Mouse (Mus musculus) layer of hippocampus, adult 2 months (tissue): ENCODE data around the gene Smim17. TPM values are rescaled to one million over a fixed set of nuclear protein-coding genes. Genes with fewer than 3 reads are reported as not detected.

Source experiments
- DNase-seq, 2 experiments: peaks; one replicate each; pipeline ENCODE4 v3.0.0; 2022; ENCODE audit warnings: low spot score in 2 of 2
- H3K27ac ChIP-seq: fragments of 200-600 bp; 2 replicates; pipeline ENCODE4 v1.8.1; 2022
- H3K4me3 ChIP-seq: fragments of 200-600 bp; 2 replicates; pipeline ENCODE4 v1.8.1; 2022; ENCODE audit warnings: mild to moderate bottlenecking
- CTCF ChIP-seq: fragments of 200-600 bp; conservative IDR thresholded peaks from 2 replicates; pipeline ENCODE4 v1.8.1; 2022; ENCODE audit warnings: antibody characterized with exemption, mild to moderate bottlenecking, moderate library complexity
- total RNA-seq, 2 experiments: library from RNA; stranded (reverse); gene quantifications; 2 replicates each; pipeline ENCODE4 v1.2.3; 2021

Smim17 gene
- total RNA-seq, 2 experiments from 2014 or later: 19.7 to 24.1 TPM

- Histone ChIP-seq H3K4me3 (no peak overlapping the region), H3K27ac (peak overlapping the region; percentile 4; the same call in 1 of the 2 replicates)
- DNase-seq: peak; percentile 55 to 63
- no peak for TF ChIP-seq CTCF
Measured at GRCm38 (mm10) chr7:6378441-6378840, 20.1 kb upstream of the Smim17 start.

- peak; percentile 54 for TF ChIP-seq CTCF
- Histone ChIP-seq H3K4me3 (no peak overlapping the region), H3K27ac (no peak overlapping the region)
- no peak for DNase-seq
Measured at GRCm38 (mm10) chr7:6381431-6381830, 17.1 kb upstream of the Smim17 start.

DNA sequence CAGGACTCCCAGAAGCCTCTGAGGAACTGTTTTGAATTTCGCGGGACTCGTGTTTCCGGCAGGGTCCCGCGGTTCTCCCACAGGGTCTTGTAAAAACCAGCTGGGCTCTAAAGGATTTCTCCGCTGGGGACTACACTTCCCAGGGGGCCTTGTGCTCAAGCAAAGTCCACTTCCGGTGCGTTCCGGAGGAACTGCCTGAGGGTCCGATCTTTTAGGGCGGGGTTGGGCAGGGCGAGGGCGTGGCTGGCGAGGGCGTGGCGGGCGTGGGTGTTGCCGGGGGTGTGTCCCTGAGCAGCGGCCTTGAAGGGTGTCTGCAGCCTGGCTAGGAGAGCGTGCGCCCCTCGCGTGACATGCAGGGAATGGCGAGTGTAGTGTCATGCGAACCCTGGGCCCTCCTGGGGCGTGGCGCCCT is 15.5 kb upstream of the Smim17 start, which contains the start of gene Zfp28:
Zfp28 (plus strand) TSS at position 252 of the 412 bp plus-strand sequence.
- TF ChIP-seq CTCF: no peak
- DNase-seq: peak; percentile 92 to 93
- Histone ChIP-seq H3K27ac (peak within 1 kb of the TSS; percentile 28; the same call in 1 of the 2 replicates), H3K4me3 (peak within 1 kb of the TSS; percentile 84)

DNA sequence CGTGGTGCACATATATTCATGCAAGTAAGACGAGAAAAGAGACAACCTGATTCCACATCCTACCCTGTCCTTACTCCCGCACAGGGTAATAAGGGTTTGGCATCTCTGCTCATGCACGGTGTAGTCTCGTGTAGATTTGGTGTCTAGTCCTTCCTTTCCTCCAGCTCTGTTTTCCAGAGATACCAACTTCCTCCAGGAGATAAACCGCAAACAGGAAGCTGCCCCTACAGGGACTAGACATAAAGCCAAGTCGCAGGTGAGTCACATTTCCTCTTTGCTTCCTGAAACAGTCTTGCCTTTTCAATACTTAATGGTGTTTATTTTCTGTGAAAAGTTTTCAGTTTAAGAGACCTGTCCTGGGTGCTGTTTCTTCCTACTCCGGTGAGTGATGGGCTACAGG is 14.5 kb upstream of the Smim17 start:
- no peak for TF ChIP-seq CTCF
- no peak overlapping the region for H3K27ac ChIP-seq
- H3K4me3 ChIP-seq: peak overlapping the region; percentile 84
- DNase-seq: no peak

DNA sequence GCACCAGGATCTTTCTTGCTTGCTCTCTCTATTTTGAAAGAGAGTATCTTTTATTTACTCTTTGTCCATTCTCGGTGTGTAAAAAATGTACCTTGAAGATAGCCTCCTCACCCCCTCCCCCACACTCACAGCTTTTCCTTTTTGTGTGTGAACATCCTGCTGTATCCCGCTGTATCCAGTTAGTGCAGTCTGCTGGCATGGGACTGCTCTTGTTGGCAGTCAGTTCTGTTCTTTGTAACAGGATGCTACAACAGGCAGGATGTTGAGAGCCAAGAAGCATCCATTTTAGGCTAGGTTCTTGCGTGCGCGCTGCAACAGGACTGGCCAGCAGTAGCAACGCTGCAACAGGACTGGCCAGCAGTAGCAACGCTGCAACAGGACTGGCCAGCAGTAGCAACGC is 11.5 kb upstream of the Smim17 start:
- peak overlapping the region; percentile 51; the same call in 1 of the 2 replicates for H3K27ac ChIP-seq
- H3K4me3 ChIP-seq: no peak overlapping the region
- no peak for TF ChIP-seq CTCF
- DNase-seq: peak; percentile 40 to 64

DNA sequence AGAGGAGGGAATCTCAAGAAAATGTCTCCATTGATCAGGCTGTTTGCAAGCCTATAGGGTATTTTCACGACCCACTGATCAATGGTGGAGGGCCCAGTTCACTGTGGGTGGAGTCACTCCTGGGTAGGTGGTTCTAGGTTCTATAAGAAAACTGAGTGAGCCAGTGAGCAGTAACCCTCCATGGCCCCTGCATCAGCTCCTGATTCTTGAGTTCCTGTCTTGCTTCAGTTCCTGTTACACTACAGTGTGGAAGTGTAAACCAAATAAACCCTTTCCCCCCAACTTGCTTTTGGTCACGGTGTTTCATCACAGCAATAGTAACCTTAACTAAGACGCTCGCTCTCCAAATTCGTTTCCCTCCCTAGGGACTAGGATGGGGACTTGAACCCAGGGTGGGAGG is 9.5 kb upstream of the Smim17 start:
- no peak overlapping the region for H3K27ac ChIP-seq
- TF ChIP-seq CTCF: no peak
- DNase-seq: no peak
- no peak overlapping the region for H3K4me3 ChIP-seq

GRCm38 (mm10) chr7:6389449-6389848 is 9.1 kb upstream of the Smim17 start:
- Histone ChIP-seq H3K4me3 (no peak overlapping the region), H3K27ac (no peak overlapping the region)
- DNase-seq: no peak

DNA sequence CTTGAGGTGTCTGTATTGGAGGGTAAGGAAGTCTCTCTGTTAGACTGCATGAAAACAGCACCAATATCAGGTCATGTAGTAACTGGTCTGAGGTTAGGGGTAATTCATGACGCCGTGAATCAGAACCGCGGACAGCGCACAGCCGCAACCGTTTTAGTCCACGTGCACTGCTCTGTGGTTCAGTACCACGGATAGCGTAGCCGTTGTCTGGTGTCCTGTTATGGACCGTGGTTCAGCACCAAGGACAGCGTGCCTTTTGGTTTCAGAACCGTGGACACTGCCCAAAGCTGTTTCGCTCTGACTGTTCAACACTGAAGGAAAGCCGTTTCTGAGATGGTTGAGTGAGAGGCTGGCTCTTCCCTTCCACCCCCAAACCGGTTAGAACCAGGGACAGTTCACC is 11.5 kb downstream of the Smim17 start, which contains the start of gene Gm20715:
Gm20715 (plus strand) TSS at position 235 of the 400 bp plus-strand sequence.
- Histone ChIP-seq H3K27ac (no peak within 1 kb of the TSS), H3K4me3 (no peak within 1 kb of the TSS)
- peak; percentile 63 to 74 for DNase-seq
- TF ChIP-seq CTCF: no peak

More at GRCm38 (mm10) chr7:6389449-6389848, 9.1 kb upstream of the Smim17 start:
- TF ChIP-seq CTCF: peak; percentile 33

DNA sequence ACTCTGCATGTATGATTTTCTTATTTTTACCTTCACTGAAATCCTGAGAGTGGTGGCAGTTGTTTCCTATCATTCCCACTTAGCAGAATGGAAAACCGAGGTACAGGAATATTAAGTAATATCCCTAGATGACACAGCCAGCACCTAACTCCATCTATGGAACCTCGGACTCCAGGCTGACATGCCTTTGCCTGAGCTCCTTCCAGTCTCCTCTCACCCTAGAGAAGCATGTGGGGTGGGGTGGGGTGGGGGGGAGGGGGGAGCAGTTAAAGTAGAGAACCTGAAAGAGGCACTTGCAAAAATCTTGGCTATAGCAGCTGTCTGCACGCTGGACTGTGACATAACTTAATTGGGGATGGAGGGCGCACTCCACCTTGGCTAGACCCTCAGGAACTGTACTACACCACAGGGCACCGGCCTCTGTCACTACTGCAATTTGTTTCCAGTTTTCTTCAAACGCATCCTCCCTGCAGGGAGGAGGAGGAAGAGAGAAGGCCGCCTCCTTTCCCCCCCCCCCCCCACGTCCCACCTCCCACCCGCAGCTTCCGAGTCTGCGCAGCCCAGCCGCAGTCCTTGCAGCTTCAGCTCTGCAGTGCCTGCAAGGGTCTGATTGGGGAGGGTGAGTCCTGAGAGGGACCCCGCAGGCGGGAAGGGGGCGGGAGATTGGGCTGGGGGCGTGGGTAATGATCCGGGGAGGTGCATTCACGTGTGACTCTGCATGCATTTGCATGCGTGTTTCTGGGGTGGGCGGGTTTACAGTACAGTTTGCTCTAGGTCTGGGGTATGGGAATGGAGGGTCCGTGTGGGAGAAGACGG is 16.3 kb downstream of the Smim17 start:
- Histone ChIP-seq H3K27ac (peak overlapping the region; percentile 71), H3K4me3 (peak overlapping the region; percentile 58)
- no peak for TF ChIP-seq CTCF
- peak; percentile 31 to 51 for DNase-seq

DNA sequence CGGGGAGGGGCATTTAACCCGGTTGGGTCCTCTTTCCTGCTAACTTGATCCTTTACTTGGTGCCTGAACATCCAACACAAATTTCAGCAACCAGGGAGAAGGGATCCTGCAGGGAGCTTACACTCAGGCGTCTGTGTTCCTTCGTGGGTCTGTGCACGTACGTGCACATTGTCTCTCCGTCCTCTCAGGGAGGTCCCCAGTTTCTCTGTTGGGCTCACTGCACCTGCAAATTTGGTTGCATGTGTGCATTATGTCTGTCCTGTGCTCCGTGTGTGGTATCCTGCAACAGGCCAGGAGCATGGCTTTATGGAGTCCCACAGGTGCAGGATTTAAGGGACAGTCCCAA is 16.9 kb downstream of the Smim17 start:
- DNase-seq: no peak
- no peak for TF ChIP-seq CTCF
- Histone ChIP-seq H3K4me3 (peak overlapping the region; percentile 58), H3K27ac (peak overlapping the region; percentile 71)

DNA sequence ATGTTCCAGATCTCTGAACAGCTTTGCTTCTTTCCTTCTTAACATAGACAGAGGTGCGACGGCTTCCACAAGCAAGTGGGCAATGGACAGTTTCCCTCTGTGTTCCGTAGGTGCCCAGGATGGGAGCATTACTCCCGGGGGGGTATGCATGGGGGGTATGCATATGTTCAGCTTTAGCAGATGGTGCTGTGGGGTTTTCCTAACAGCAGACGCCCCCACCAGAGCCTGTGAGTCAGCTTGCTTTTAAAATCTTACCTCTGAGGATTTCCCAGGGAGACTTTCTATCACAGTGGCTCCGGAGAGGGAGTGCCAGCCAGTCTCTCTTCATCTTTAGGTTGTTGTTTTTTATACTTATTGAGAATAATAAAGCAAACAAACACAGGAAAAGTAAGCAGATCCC is 21.4 kb downstream of the Smim17 start:
- no peak overlapping the region for H3K4me3 ChIP-seq
- no peak for DNase-seq
- no peak for TF ChIP-seq CTCF

DNA sequence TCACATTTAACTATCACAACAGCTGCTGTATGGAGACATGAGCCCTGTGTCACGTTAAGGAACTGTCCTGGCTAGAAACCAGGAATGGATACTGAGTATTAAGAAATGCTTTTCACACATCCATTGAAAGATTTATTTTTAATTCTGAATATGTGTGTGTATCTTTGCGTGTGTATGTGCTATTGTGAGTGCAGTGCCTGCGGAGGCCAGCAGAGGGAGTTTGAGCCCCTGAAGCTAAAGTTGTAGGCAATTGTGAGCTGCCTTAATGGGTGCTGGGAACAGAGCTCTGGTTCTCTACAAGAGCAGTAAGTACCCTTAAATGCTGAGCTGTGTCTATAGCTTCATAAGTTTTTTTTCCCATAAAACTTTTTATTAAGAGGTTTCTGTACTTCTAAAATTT is 30.9 kb downstream of the Smim17 start:
- TF ChIP-seq CTCF: peak; percentile 57

More for the DNA sequence above, 21.4 kb downstream of the Smim17 start:
- no peak overlapping the region for H3K27ac ChIP-seq

GRCm38 (mm10) chr7:6430342-6430741 is 31.8 kb downstream of the Smim17 start:
- H3K27ac ChIP-seq: no peak overlapping the region
- peak; percentile 74 for TF ChIP-seq CTCF
- no peak for DNase-seq
- no peak overlapping the region for H3K4me3 ChIP-seq

More for the DNA sequence above, 30.9 kb downstream of the Smim17 start:
- DNase-seq: no peak
- Histone ChIP-seq H3K4me3 (no peak overlapping the region), H3K27ac (no peak overlapping the region)

DNA sequence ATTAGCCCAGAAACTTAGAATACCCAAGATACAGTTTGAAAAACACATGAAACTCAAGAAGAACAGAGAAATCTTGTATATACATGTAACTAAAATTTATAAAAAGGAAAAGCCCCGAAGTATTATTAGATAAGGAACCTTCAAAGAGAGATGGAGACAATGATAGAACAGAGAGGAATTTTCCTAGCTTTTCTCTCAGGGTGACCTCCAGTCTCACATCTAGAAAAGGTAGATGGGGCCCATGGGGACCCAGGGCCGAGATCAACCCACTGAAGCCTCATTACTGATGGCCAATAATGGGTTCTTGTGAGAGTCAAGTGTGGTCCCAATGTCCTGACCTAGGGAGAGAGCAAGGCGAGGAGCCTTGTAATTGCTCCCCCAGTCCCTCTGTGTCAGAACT is 39.9 kb downstream of the Smim17 start, which contains the start of gene Olfr1344:
Olfr1344 (plus strand) TSS at position 301 of the 400 bp plus-strand sequence.
- no peak for DNase-seq
- Histone ChIP-seq H3K27ac (no peak within 1 kb of the TSS), H3K4me3 (no peak within 1 kb of the TSS)
- no peak for TF ChIP-seq CTCF
